Mouse (Mus musculus): Measurements from ENCODE around the gene Ddx58. TPM values are rescaled to one million over a fixed set of nuclear protein-coding genes. Genes with fewer than 3 reads are reported as not detected.
A peak's percentile ranks its signal among the peaks of the same experiment; 100 is the strongest.

Gene Ddx58
- total and polyA plus RNA-seq, 2 experiments from 2014 or later: 3.0 to 6.4 TPM

DNA sequence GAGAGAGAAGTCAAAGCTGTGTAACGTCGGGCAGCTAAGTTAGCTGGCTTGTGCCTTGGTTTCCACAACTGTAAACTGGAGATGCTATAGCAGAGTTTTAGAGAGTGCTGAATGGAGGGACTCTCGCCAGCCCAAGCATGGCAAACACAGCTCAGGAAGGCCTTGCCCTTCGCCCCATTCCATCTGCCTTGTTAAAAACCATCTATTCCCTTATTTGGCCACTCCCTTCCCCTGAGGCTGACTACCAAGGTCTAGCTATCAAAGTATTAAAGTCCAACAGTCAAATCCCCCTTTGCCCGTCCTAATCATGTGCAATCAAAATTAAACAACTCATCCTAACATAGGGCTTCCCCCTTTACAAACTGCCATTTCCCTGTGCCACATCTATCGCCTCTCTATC lies 55.8 kb downstream of the Ddx58 start:
- 94% methylated on average over 6 of the region's 6 CpGs for WGBS
- DNase-seq (ENCODE audit: low spot score) (no peak), ATAC-seq (ENCODE audit: low FRiP score) (no peak)
- Histone ChIP-seq H3K4me1 (ENCODE audit: insufficient read depth, low read length) (no peaks in the 10 kb centered on the region), H3K4me3 (ENCODE audit: low read depth, low read length) (no peak overlapping the region), H3K9me3 (ENCODE audit: low read length) (no peaks in the 10 kb centered on the region), H3K36me3 (ENCODE audit: insufficient read depth, low read length) (peaks cover 79% of the 10 kb centered on the region), H3K9ac (replicated peaks; ENCODE audit: low read length, poor library complexity, severe bottlenecking) (no peak overlapping the region), H3K27me3 (ENCODE audit: insufficient read depth, low read length) (no peaks in the 10 kb centered on the region), H3K27ac (ENCODE audit: low read depth, low read length) (no peak overlapping the region), H3K4me2 (ENCODE audit: low read depth, low read length, poor library complexity, severe bottlenecking) (no peak overlapping the region)
- TF ChIP-seq CTCF (IDR thresholded peaks at IDR 0.05): no peak

- H3K27me3 ChIP-seq (ENCODE audit: insufficient read depth, low read length): no peaks in the 10 kb centered on the region
- WGBS: 39% methylated on average over 14 of the region's 14 CpGs
- no peak overlapping the region for H3K27ac ChIP-seq (ENCODE audit: low read depth, low read length)
- H3K9me3 ChIP-seq (ENCODE audit: low read length): no peaks in the 10 kb centered on the region
- H3K36me3 ChIP-seq (ENCODE audit: insufficient read depth, low read length): peaks cover 78% of the 10 kb centered on the region
- H3K4me1 ChIP-seq (ENCODE audit: insufficient read depth, low read length): no peaks in the 10 kb centered on the region
- DNase-seq (ENCODE audit: low spot score) (peak; percentile 72), ATAC-seq (ENCODE audit: low FRiP score) (peak; percentile 60; the same call in 1 of the 2 replicates)
- H3K4me3 ChIP-seq (ENCODE audit: low read depth, low read length): no peak overlapping the region
- H3K4me2 ChIP-seq (ENCODE audit: low read depth, low read length, poor library complexity, severe bottlenecking): no peak overlapping the region
- TF ChIP-seq CTCF (IDR thresholded peaks at IDR 0.05): peak; percentile 79
- H3K9ac ChIP-seq (replicated peaks; ENCODE audit: low read length, poor library complexity, severe bottlenecking): no peak overlapping the region
These were observed 56.8 kb downstream of the Ddx58 start for GRCm38 (mm10) chr4:40182651-40183320.

DNA sequence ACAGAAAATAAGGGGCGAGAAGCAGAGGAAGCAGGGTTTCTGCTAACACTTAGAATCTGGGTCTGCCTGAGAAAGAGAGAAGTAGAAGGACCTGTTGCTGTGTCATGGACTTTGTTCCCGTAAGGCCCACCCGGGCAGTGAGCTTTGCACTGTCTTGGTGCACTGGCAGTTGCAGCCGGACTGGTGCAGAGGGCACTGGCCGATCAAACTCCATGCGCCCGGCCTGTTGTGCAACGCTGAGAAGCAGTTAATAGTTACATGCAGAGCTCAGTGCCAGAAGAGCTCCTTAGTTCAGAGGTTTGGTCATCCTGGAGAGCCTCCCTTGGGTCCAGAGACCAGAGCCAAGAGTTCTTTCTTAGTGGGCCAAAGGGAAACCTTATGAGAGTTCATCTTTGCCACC lies 57.9 kb downstream of the Ddx58 start:
- DNase-seq (ENCODE audit: low spot score): no peak
- H3K36me3 ChIP-seq (ENCODE audit: insufficient read depth, low read length): peaks cover 71% of the 10 kb centered on the region
- H3K9ac ChIP-seq (replicated peaks; ENCODE audit: low read length, poor library complexity, severe bottlenecking): no peak overlapping the region
- no peak for ATAC-seq (ENCODE audit: low FRiP score)
- H3K4me2 ChIP-seq (ENCODE audit: low read depth, low read length, poor library complexity, severe bottlenecking): no peak overlapping the region
- no peaks in the 10 kb centered on the region for H3K4me1 ChIP-seq (ENCODE audit: insufficient read depth, low read length)
- 96% methylated on average over 8 of the region's 8 CpGs for WGBS
- H3K27me3 ChIP-seq (ENCODE audit: insufficient read depth, low read length): no peaks in the 10 kb centered on the region
- no peak for TF ChIP-seq CTCF (IDR thresholded peaks at IDR 0.05)
- H3K27ac ChIP-seq (ENCODE audit: low read depth, low read length): no peak overlapping the region
- H3K9me3 ChIP-seq (ENCODE audit: low read length): no peaks in the 10 kb centered on the region
- no peak overlapping the region for H3K4me3 ChIP-seq (ENCODE audit: low read depth, low read length)

DNA sequence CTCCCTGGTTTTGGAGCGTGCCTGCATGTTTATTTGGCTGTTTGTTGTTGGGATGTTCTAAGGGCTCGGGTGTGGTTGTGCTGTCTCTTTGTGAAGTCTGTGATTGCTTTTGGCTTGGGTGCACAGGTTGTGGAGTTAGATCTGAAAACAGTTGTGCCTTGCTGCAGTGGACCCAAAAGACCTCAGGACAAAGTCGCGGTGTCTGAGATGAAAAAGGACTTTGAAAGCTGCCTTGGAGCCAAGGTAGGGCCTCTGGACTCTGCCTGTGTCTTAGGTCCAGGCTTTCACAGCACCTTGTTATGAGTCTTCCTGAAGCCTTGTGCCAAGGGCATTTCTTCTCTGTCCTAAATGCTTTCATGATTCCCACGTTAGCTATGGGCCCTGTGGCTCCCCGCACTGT lies 59.6 kb downstream of the Ddx58 start:
- WGBS: 93% methylated on average over 6 of the region's 6 CpGs
- H3K27ac ChIP-seq (ENCODE audit: low read depth, low read length): no peak overlapping the region
- H3K4me3 ChIP-seq (ENCODE audit: low read depth, low read length): no peak overlapping the region
- no peak for TF ChIP-seq CTCF (IDR thresholded peaks at IDR 0.05)
- H3K9me3 ChIP-seq (ENCODE audit: low read length): no peaks in the 10 kb centered on the region
- no peak for DNase-seq (ENCODE audit: low spot score)
- H3K36me3 ChIP-seq (ENCODE audit: insufficient read depth, low read length): peaks cover 71% of the 10 kb centered on the region
- H3K27me3 ChIP-seq (ENCODE audit: insufficient read depth, low read length): no peaks in the 10 kb centered on the region
- ATAC-seq (ENCODE audit: low FRiP score): no peak
- H3K9ac ChIP-seq (replicated peaks; ENCODE audit: low read length, poor library complexity, severe bottlenecking): no peak overlapping the region
- no peak overlapping the region for H3K4me2 ChIP-seq (ENCODE audit: low read depth, low read length, poor library complexity, severe bottlenecking)
- no peaks in the 10 kb centered on the region for H3K4me1 ChIP-seq (ENCODE audit: insufficient read depth, low read length)

DNA sequence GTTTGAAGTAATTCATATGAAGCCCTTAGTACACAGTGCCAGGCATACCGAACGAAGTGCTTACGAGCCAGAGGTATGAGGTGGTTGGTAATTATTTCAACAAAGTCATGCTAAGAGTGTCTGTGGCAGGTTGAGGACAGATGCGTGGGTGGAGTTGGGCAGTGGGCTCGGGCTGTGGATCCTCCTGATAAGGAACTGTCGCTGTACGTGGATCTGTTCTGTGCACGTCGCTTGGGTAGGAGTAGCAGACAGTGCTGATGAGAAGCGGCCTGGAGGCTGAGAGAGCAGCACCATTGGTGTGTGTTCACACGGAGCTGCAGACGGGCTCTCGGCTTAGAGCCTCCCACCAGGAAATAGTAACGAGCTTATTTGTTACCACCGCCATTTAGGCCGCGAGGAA lies 61.0 kb downstream of the Ddx58 start:
- Histone ChIP-seq H3K9me3 (ENCODE audit: low read length) (no peaks in the 10 kb centered on the region), H3K27me3 (ENCODE audit: insufficient read depth, low read length) (no peaks in the 10 kb centered on the region), H3K4me1 (ENCODE audit: insufficient read depth, low read length) (no peaks in the 10 kb centered on the region), H3K4me3 (ENCODE audit: low read depth, low read length) (no peak overlapping the region), H3K36me3 (ENCODE audit: insufficient read depth, low read length) (peaks cover 58% of the 10 kb centered on the region), H3K4me2 (ENCODE audit: low read depth, low read length, poor library complexity, severe bottlenecking) (no peak overlapping the region), H3K9ac (replicated peaks; ENCODE audit: low read length, poor library complexity, severe bottlenecking) (no peak overlapping the region), H3K27ac (ENCODE audit: low read depth, low read length) (no peak overlapping the region)
- ATAC-seq (ENCODE audit: low FRiP score) (no peak), DNase-seq (ENCODE audit: low spot score) (no peak)
- WGBS: 93% methylated on average over 17 of the region's 17 CpGs
- TF ChIP-seq CTCF (IDR thresholded peaks at IDR 0.05): no peak

- Histone ChIP-seq H3K4me3 (ENCODE audit: low read depth, low read length) (no peak overlapping the region), H3K36me3 (ENCODE audit: insufficient read depth, low read length) (peaks cover 36% of the 10 kb centered on the region), H3K27ac (ENCODE audit: low read depth, low read length) (no peak overlapping the region), H3K9ac (replicated peaks; ENCODE audit: low read length, poor library complexity, severe bottlenecking) (no peak overlapping the region), H3K27me3 (ENCODE audit: insufficient read depth, low read length) (no peaks in the 10 kb centered on the region), H3K9me3 (ENCODE audit: low read length) (no peaks in the 10 kb centered on the region), H3K4me2 (ENCODE audit: low read depth, low read length, poor library complexity, severe bottlenecking) (no peak overlapping the region), H3K4me1 (ENCODE audit: insufficient read depth, low read length) (no peaks in the 10 kb centered on the region)
- 79% methylated on average over 4 of the region's 4 CpGs for WGBS
- TF ChIP-seq CTCF (IDR thresholded peaks at IDR 0.05): no peak
- DNase-seq (ENCODE audit: low spot score) (no peak), ATAC-seq (ENCODE audit: low FRiP score) (no peak)
These were observed 65.3 kb downstream of the Ddx58 start for GRCm38 (mm10) chr4:40174321-40174720.

Data from midbrain, postnatal 0 days (tissue).